Mouse (Mus musculus) left cerebral cortex, postnatal 14 days (tissue): ENCODE measurements at regions not wholly inside any gene's neighbourhood (a gene's known extent, or its start where the extent isn't known, plus 50 kb on each side); places are given as distances from the start of the nearest gene placed in this dataset.

ENCODE experiments used
- DNase-seq, 2 experiments: peaks; one replicate each; pipeline ENCODE4 v3.0.0; 2021 to 2022; ENCODE audit warnings: low spot score in 2 of 2, mixed read lengths in 1 of 2
- intact Hi-C: fragments of 180-260 bp; cut with DNase I; formaldehyde crosslinking; loops from one replicate; pipeline ENCODE4 v1.15.1; 2025

DNA sequence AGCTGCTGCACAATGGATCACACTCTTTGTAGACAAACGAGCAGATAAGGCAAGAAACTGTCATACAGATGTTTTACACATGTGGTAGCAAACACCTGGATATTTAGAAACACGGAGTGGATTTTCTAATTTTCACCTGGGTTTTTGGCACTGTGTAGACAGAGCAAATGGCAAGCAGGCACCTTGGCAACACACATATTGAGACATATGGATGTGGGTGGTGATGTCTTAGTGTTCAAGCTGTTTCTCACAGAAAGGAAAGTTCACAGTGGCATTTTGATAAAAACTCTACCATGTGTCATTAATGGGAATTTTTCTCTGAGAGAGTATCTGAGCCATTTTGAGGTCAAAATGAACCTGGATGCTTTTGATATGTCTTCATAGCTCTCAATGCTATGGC, 417.9 kb upstream of the Megf9 start:
- DNase-seq, result peak; percentile 5 to 11
- intact Hi-C loops, result no loop called here

DNA sequence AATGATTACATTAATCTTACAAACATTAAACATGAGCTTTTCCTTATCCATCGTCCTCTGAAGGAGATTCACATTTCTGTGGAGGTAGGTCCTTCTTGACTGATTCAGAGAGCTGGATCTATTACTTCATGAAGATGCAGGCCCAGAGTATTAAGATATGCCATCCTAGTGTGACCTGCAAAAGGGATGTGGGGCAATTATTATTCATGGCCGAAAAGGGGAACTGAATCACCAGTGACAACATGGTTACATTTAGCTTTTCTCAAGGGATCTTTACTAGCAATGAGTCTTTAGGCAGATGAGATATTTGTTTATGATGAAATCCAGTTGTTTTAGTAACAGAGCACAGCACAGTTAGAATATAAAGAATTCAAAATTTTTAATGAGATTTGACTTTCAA, 405.4 kb upstream of the Megf9 start:
- intact Hi-C loops, result no loop called here
- no peak for DNase-seq

GRCm38 (mm10) chr4:70934140-70934539, 399.3 kb upstream of the Megf9 start:
- intact Hi-C loops, result no loop called here
- no peak for DNase-seq

- intact Hi-C loops, result no loop called here
These were observed 387.3 kb upstream of the Megf9 start for GRCm38 (mm10) chr4:70921972-70922692.

GRCm38 (mm10) chr4:70914566-70914965, 379.8 kb upstream of the Megf9 start:
- intact Hi-C loops, result no loop called here
- no peak for DNase-seq

More at GRCm38 (mm10) chr4:70921972-70922692, 387.3 kb upstream of the Megf9 start:
- DNase-seq, result no peak

GRCm38 (mm10) chr4:70906771-70907749, 372.3 kb upstream of the Megf9 start:
- intact Hi-C loops, result no loop called here
- DNase-seq, result peak in 1 of 2 experiments; percentile 3
